ENCODE assay signal across 10 mouse cellular contexts in genomic region chr13:95419204-95419749, GRCm38 (mm10). TPM values are rescaled to one million over a fixed set of nuclear protein-coding genes. Genes with fewer than 3 reads are reported as not detected.
DNase-seq lines count a peak whose midpoint lies in the region; ATAC-seq and TF ChIP-seq lines count a peak whose summit lies in the region.
"Had no signal": no experiment of that assay in that cellular context is flagged by ENCODE, and none has a peak within 500 bp of the region (broad histone marks: within the 10 kb centered on the region; RNA-seq: fewer than 3 reads in every experiment).

No protein-coding gene starts in this region.

- 0 out of 2 replicates have a peak, but pooled peaks cover 6% of the 10 kb centered on the region for H3K4me1 ChIP-seq in intestine, embryonic 14.5 days (replicated peaks; ENCODE audit: control insufficient read depth, insufficient read depth, low read length)
- H3K4me1 ChIP-seq in intestine, postnatal 0 days (replicated peaks; ENCODE audit: control insufficient read depth, insufficient read depth, low read length), result no peaks in the 10 kb centered on the region
- peaks cover 66% of the 10 kb centered on the region for H3K4me1 ChIP-seq in G1E (ENCODE audit: insufficient read depth, low read depth, low read length)
- peaks cover 12% of the 10 kb centered on the region for H3K4me1 ChIP-seq in forebrain, embryonic 15.5 days
- peaks cover 32% of the 10 kb centered on the region for H3K4me1 ChIP-seq in midbrain, embryonic 13.5 days (replicated peaks)

- ATAC-seq in intestine, embryonic 14.5 days (replicated peaks; ENCODE audit: low FRiP score, low TSS enrichment, low read depth), result no peak
- no peak for ATAC-seq in intestine, postnatal 0 days
- peak; percentile 34 for ATAC-seq in G1E (ENCODE audit: extremely low read depth, insufficient number of reproducible peaks, low FRiP score, poor library complexity, severe bottlenecking)
- peak; percentile 69 for ATAC-seq in forebrain, embryonic 15.5 days (replicated peaks)
- peak; percentile 92 for ATAC-seq in midbrain, embryonic 13.5 days

- TF ChIP-seq CTCF in intestine, postnatal 0 days (IDR thresholded peaks at IDR 0.05; ENCODE audit: low read depth), result no peak
- no peak for TF ChIP-seq CTCF in G1E (IDR thresholded peaks at IDR 0.05; ENCODE audit: low read depth, low read length)

- peak; percentile 53 for DNase-seq in intestine, embryonic 14.5 days (ENCODE audit: low spot score)
- no peak for DNase-seq in G1E (ENCODE audit: low spot score)
- no peak for DNase-seq in testis, postnatal 14 days (ENCODE audit: low spot score)
- DNase-seq in gastrocnemius, postnatal 4 days (ENCODE audit: low spot score in 2 of 2), result no peak
- no peak for DNase-seq in cerebellum, postnatal 25 days
- DNase-seq: kidney, adult 8-10 months; liver, embryonic 13.5 days had no signal

- no peak overlapping the region for H3K27ac ChIP-seq in intestine, embryonic 14.5 days (ENCODE audit: low read depth)
- H3K27ac ChIP-seq in intestine, postnatal 0 days (ENCODE audit: low read depth, low read length), result no peak overlapping the region
- H3K27ac ChIP-seq in forebrain, embryonic 15.5 days (replicated peaks), result 0 out of 2 replicates have a peak overlapping the region, but pooled peaks have one; percentile 4
- H3K27ac ChIP-seq in midbrain, embryonic 13.5 days, result peak overlapping the region; percentile 81
- H3K27ac ChIP-seq: liver, embryonic 13.5 days had no signal

- no peak overlapping the region for H3K9ac ChIP-seq in intestine, embryonic 14.5 days (ENCODE audit: low read length)
- no peak overlapping the region for H3K9ac ChIP-seq in intestine, postnatal 0 days (ENCODE audit: low read depth, low read length)
- no peak overlapping the region for H3K9ac ChIP-seq in forebrain, embryonic 15.5 days (replicated peaks)
- H3K9ac ChIP-seq in midbrain, embryonic 13.5 days (replicated peaks), result no peak overlapping the region
- H3K9ac ChIP-seq: liver, embryonic 13.5 days had no signal

- WGBS in intestine, embryonic 14.5 days, result 17% methylated on average over 8 of the region's 8 CpGs
- 13% methylated on average over 8 of the region's 8 CpGs for WGBS in intestine, postnatal 0 days
- 15% methylated on average over 8 of the region's 8 CpGs for WGBS in forebrain, embryonic 15.5 days
- 9% methylated on average over 8 of the region's 8 CpGs for WGBS in midbrain, embryonic 13.5 days

- no peak overlapping the region for H3K4me3 ChIP-seq in intestine, embryonic 14.5 days (ENCODE audit: low read depth, low read length)
- no peak overlapping the region for H3K4me3 ChIP-seq in intestine, postnatal 0 days (ENCODE audit: low read depth, low read length)
- no peak overlapping the region; the same call in 1 of the 2 replicates for H3K4me3 ChIP-seq in G1E (ENCODE audit: low read depth, low read length)
- H3K4me3 ChIP-seq in forebrain, embryonic 15.5 days, result no peak overlapping the region
- H3K4me3 ChIP-seq in midbrain, embryonic 13.5 days (replicated peaks), result no peak overlapping the region
- H3K4me3 ChIP-seq: liver, embryonic 13.5 days had no signal

- H3K27me3 ChIP-seq in intestine, embryonic 14.5 days (replicated peaks; ENCODE audit: control insufficient read depth, insufficient read depth, low read length), result no peaks in the 10 kb centered on the region
- no peaks in the 10 kb centered on the region for H3K27me3 ChIP-seq in intestine, postnatal 0 days (replicated peaks; ENCODE audit: control insufficient read depth, insufficient read depth, low read length)
- H3K27me3 ChIP-seq in G1E (ENCODE audit: insufficient read depth, low read length), result no peaks in the 10 kb centered on the region
- no peaks in the 10 kb centered on the region for H3K27me3 ChIP-seq in forebrain, embryonic 15.5 days
- no peaks in the 10 kb centered on the region for H3K27me3 ChIP-seq in midbrain, embryonic 13.5 days

- no peak overlapping the region for H3K4me2 ChIP-seq in intestine, embryonic 14.5 days (ENCODE audit: low read length)
- no peak overlapping the region for H3K4me2 ChIP-seq in intestine, postnatal 0 days (replicated peaks; ENCODE audit: low read depth)
- 0 out of 2 replicates have a peak overlapping the region, but pooled peaks have one; percentile 7 for H3K4me2 ChIP-seq in forebrain, embryonic 15.5 days (replicated peaks)
- peak overlapping the region; percentile 36 for H3K4me2 ChIP-seq in midbrain, embryonic 13.5 days (replicated peaks)
- H3K4me2 ChIP-seq: liver, embryonic 13.5 days had no signal

- H3K36me3 ChIP-seq in intestine, embryonic 14.5 days (ENCODE audit: control insufficient read depth, insufficient read depth, low read length), result no peaks in the 10 kb centered on the region
- no peaks in the 10 kb centered on the region for H3K36me3 ChIP-seq in intestine, postnatal 0 days (ENCODE audit: control insufficient read depth, insufficient read depth)
- H3K36me3 ChIP-seq in G1E (replicated peaks), result no peaks in the 10 kb centered on the region
- H3K36me3 ChIP-seq in forebrain, embryonic 15.5 days, result no peaks in the 10 kb centered on the region
- no peaks in the 10 kb centered on the region for H3K36me3 ChIP-seq in midbrain, embryonic 13.5 days
- H3K36me3 ChIP-seq: liver, embryonic 13.5 days had no signal

- H3K9me3 ChIP-seq in intestine, embryonic 14.5 days (ENCODE audit: control insufficient read depth, low read length), result no peaks in the 10 kb centered on the region
- no peaks in the 10 kb centered on the region for H3K9me3 ChIP-seq in intestine, postnatal 0 days (ENCODE audit: control insufficient read depth)
- H3K9me3 ChIP-seq in G1E (replicated peaks), result no peaks in the 10 kb centered on the region; the same call in 1 of the 2 replicates
- no peaks in the 10 kb centered on the region for H3K9me3 ChIP-seq in forebrain, embryonic 15.5 days
- no peaks in the 10 kb centered on the region for H3K9me3 ChIP-seq in midbrain, embryonic 13.5 days
- H3K9me3 ChIP-seq: liver, embryonic 13.5 days had no signal

RNA-seq across cellular contexts. Expression of gene Crhbp, which starts 25.4 kb away (rescaled TPM):
- polyA plus RNA-seq in intestine, embryonic 14.5 days (2014; fragmentation: Nextera tagmentation; extraction: Ambion mirVana), result 0.16 and 0.24 TPM in 2 replicates
- not detected in 2 replicates for polyA plus RNA-seq in intestine, postnatal 0 days (2015; fragmentation: Nextera tagmentation; extraction: Ambion mirVana)
- total RNA-seq in G1E (2014; fragmentation: Nextera tagmentation) (0.45 and 0.58 TPM in 2 replicates), G1E (2017) (not detected in 2 replicates)
- not detected in 2 replicates for polyA plus RNA-seq in G1E (2012)
- 0.40 and 1.3 TPM in 2 replicates for polyA plus RNA-seq in forebrain, embryonic 15.5 days (2015; fragmentation: Nextera tagmentation; extraction: Ambion mirVana)
- polyA plus RNA-seq in midbrain, embryonic 13.5 days (2015; fragmentation: Nextera tagmentation; extraction: Ambion mirVana), result 1.7 and 1.9 TPM in 2 replicates
- total RNA-seq in gastrocnemius, postnatal 4 days (2021), result not detected
- polyA plus RNA-seq: liver, embryonic 13.5 days had no signal

RNA-seq across cellular contexts. Expression of gene Aggf1, which starts 44.1 kb away (rescaled TPM):
- polyA plus RNA-seq in intestine, embryonic 14.5 days (2014; fragmentation: Nextera tagmentation; extraction: Ambion mirVana), result 32.1 and 33.1 TPM in 2 replicates
- polyA plus RNA-seq in intestine, postnatal 0 days (2015; fragmentation: Nextera tagmentation; extraction: Ambion mirVana), result 19.6 and 21.1 TPM in 2 replicates
- total RNA-seq in G1E (2014; fragmentation: Nextera tagmentation) (30.6 and 35.6 TPM in 2 replicates), G1E (2017) (52.6 and 55.8 TPM in 2 replicates)
- polyA plus RNA-seq in G1E (2012), result 31.0 and 34.7 TPM in 2 replicates
- polyA plus RNA-seq in forebrain, embryonic 15.5 days (2015; fragmentation: Nextera tagmentation; extraction: Ambion mirVana), result 45.3 and 46.9 TPM in 2 replicates
- 41.6 and 45.1 TPM in 2 replicates for polyA plus RNA-seq in midbrain, embryonic 13.5 days (2015; fragmentation: Nextera tagmentation; extraction: Ambion mirVana)
- 10 to 100 TPM; 22.4 to 22.5 TPM for total RNA-seq in gastrocnemius, postnatal 4 days (2021)

RNA-seq across cellular contexts. Expression of gene S100z, which starts 59.2 kb away (rescaled TPM):
- polyA plus RNA-seq in intestine, embryonic 14.5 days (2014; fragmentation: Nextera tagmentation; extraction: Ambion mirVana), result not detected in 2 replicates
- 2.0 and 2.1 TPM in 2 replicates for polyA plus RNA-seq in intestine, postnatal 0 days (2015; fragmentation: Nextera tagmentation; extraction: Ambion mirVana)
- total RNA-seq in G1E (2014; fragmentation: Nextera tagmentation) (not detected in 2 replicates), G1E (2017) (not detected in 2 replicates)
- polyA plus RNA-seq in G1E (2012), result not detected in 2 replicates
- polyA plus RNA-seq in forebrain, embryonic 15.5 days (2015; fragmentation: Nextera tagmentation; extraction: Ambion mirVana), result not detected in 2 replicates
- not detected in 2 replicates for polyA plus RNA-seq in midbrain, embryonic 13.5 days (2015; fragmentation: Nextera tagmentation; extraction: Ambion mirVana)
- total RNA-seq in gastrocnemius, postnatal 4 days (2021), result 1 to 10 TPM in 1 of 2 experiments, under 1 TPM in 1; 0.83 to 1.6 TPM
- polyA plus RNA-seq: liver, embryonic 13.5 days had no signal

Comparison
In these comparisons a context has a peak if more than half of its experiments do, and no peak if none do; other contexts are left out.
1. ATAC-seq: peak in G1E (single experiment), forebrain, embryonic 15.5 days (single experiment) and midbrain, embryonic 13.5 days (single experiment); none in intestine, embryonic 14.5 days (single experiment) and intestine, postnatal 0 days (single experiment).
2. H3K27ac ChIP-seq: peak in forebrain, embryonic 15.5 days (single experiment) and midbrain, embryonic 13.5 days (single experiment); none in intestine, embryonic 14.5 days (single experiment) and intestine, postnatal 0 days (single experiment).
3. H3K4me2 ChIP-seq: peak in forebrain, embryonic 15.5 days (single experiment) and midbrain, embryonic 13.5 days (single experiment); none in intestine, embryonic 14.5 days (single experiment) and intestine, postnatal 0 days (single experiment).